Mouse (Mus musculus) kidney, adult 2 months (tissue): ENCODE measurements around the gene Arpc1b.

Experiments
- CTCF ChIP-seq: fragments of 200-500 bp; conservative IDR thresholded peaks from 2 replicates; pipeline ENCODE4 v1.5.1; 2011; ENCODE audit warnings: low read depth, mild to moderate bottlenecking, control low read depth, low read length, moderate library complexity, mixed read lengths; ENCODE audit not compliant: insufficient read depth, insufficient read length
- POLR2A ChIP-seq: fragments of 200-500 bp; IDR thresholded peaks from one replicate; pipeline ENCODE4 v1.6.1; 2011; ENCODE audit warnings: low read depth, low read length, control low read depth

- no peak for TF ChIP-seq POLR2A
- no peak for TF ChIP-seq CTCF
Observed at GRCm38 (mm10) chr5:145081866-145082613, 32.0 kb upstream of the Arpc1b start.
